ENCODE assay signal across 26 mouse cellular contexts in the genomic region with DNA sequence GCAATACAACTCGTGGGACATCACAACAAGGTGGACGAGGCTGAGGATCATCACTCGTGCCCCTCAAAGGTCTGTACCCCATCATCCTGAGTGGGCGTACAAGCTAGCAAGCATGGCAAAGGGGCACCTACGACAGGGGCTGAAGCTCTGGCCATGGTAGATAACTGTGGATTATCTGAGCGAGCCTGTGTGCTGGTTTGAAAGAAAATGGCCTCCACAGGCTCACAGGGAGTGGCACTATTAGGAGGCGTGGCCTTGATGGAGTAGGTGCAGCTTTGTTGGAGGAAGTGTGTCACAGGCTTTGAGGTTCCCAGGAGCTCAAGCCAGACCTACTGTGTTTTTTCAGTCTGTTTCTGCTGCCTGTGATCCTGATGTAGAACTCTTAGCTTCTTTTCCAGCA. TPM values are rescaled to one million over a fixed set of nuclear protein-coding genes. Genes with fewer than 3 reads are reported as not detected.
DNase-seq lines count a peak whose midpoint lies in the region; ATAC-seq lines count a peak whose summit lies in the region.
"Had no signal": no experiment of that assay in that cellular context is flagged by ENCODE, and none has a peak within 500 bp of the region (broad histone marks: within the 10 kb centered on the region; RNA-seq: fewer than 3 reads in every experiment).

No protein-coding gene starts in this region.

- no peaks in the 10 kb centered on the region for H3K27me3 ChIP-seq in liver, embryonic 11.5 days (replicated peaks; ENCODE audit: control insufficient read depth, insufficient read depth, low read length)
- H3K27me3 ChIP-seq: embryonic facial prominence, embryonic 12.5 days had no signal

- no peaks in the 10 kb centered on the region for H3K36me3 ChIP-seq in liver, embryonic 11.5 days (ENCODE audit: control insufficient read depth, insufficient read depth, low read length)
- H3K36me3 ChIP-seq: embryonic facial prominence, embryonic 12.5 days; forebrain, embryonic 10.5 days; hindbrain, embryonic 13.5 days; limb, embryonic 13.5 days; midbrain, embryonic 12.5 days had no signal

- H3K27ac ChIP-seq in liver, embryonic 11.5 days (ENCODE audit: low read depth, low read length): peak overlapping the region; percentile 84
- H3K27ac ChIP-seq: embryonic facial prominence, embryonic 12.5 days; forebrain, embryonic 10.5 days; heart, adult 2 months; hindbrain, embryonic 13.5 days; kidney, postnatal 0 days; limb, embryonic 13.5 days; midbrain, embryonic 12.5 days had no signal

- peaks cover 33% of the 10 kb centered on the region for H3K4me1 ChIP-seq in liver, embryonic 11.5 days (replicated peaks; ENCODE audit: control insufficient read depth, insufficient read depth, low read length)

- no peaks in the 10 kb centered on the region for H3K9me3 ChIP-seq in liver, embryonic 11.5 days (ENCODE audit: control insufficient read depth, low read length)
- H3K9me3 ChIP-seq: embryonic facial prominence, embryonic 12.5 days; forebrain, embryonic 10.5 days; hindbrain, embryonic 13.5 days; limb, embryonic 13.5 days; midbrain, embryonic 12.5 days had no signal

- 61% methylated on average over 7 of the region's 7 CpGs for WGBS in liver, embryonic 11.5 days

- peak overlapping the region; percentile 40 for H3K4me2 ChIP-seq in liver, embryonic 11.5 days
- H3K4me2 ChIP-seq: embryonic facial prominence, embryonic 12.5 days; hindbrain, embryonic 13.5 days; limb, embryonic 13.5 days; midbrain, embryonic 12.5 days had no signal

- ATAC-seq in liver, embryonic 11.5 days (replicated peaks; ENCODE audit: low FRiP score): peak; percentile 89
- peak; percentile 65 for ATAC-seq in megakaryocyte-erythroid progenitor cell, adult 5-6 weeks (replicated peaks; ENCODE audit: low FRiP score, low TSS enrichment, poor library complexity, severe bottlenecking)
- ATAC-seq: activated CD4-positive, CD25-positive, alpha-beta regulatory T cell, adult 4 months had no signal

- H3K9ac ChIP-seq in liver, embryonic 11.5 days (ENCODE audit: low read depth, low read length): no peak overlapping the region
- H3K9ac ChIP-seq: embryonic facial prominence, embryonic 12.5 days; hindbrain, embryonic 13.5 days; limb, embryonic 13.5 days; midbrain, embryonic 12.5 days had no signal

- peak; percentile 56 to 69 for DNase-seq in spleen, postnatal 4 days (ENCODE audit: low spot score in 2 of 2)
- no peak for DNase-seq in spleen, adult 18-20 months
- peak; percentile 81 for DNase-seq in c-Kit-positive CD71-positive TER-119-positive erythroid progenitor cells, embryonic 14.5 days (ENCODE audit: low spot score)
- no peak for DNase-seq in liver, embryonic 11.5 days (ENCODE audit: low spot score)
- no peak for DNase-seq in layer of hippocampus, postnatal 25 days (ENCODE audit: extremely low spot score in 1 of 2, low spot score in 1 of 2)
- no peak for DNase-seq in embryo, embryonic 10.5 days (ENCODE audit: low spot score)
- DNase-seq in cerebellum, postnatal 14 days: no peak
- DNase-seq: adrenal gland, postnatal 36 days; cerebellum, postnatal 36 days; heart, adult 2 months; right cerebral cortex, postnatal 25 days had no signal

- no peak overlapping the region for H3K4me3 ChIP-seq in liver, embryonic 11.5 days (ENCODE audit: low read depth, low read length)
- H3K4me3 ChIP-seq: embryonic facial prominence, embryonic 12.5 days; forebrain, embryonic 10.5 days; heart, adult 2 months; hindbrain, embryonic 13.5 days; limb, embryonic 13.5 days; midbrain, embryonic 12.5 days had no signal

RNA-seq across cellular contexts. Expression of a gene that starts 5.7 kb away (rescaled TPM):
- polyA plus RNA-seq in liver, embryonic 11.5 days (2014; fragmentation: Nextera tagmentation; extraction: Ambion mirVana): 233 and 245 TPM in 2 replicates
- 35.8 and 39.4 TPM in 2 replicates for total RNA-seq in megakaryocyte-erythroid progenitor cell, adult 5-6 weeks (2014; fragmentation: Nextera tagmentation)
- total RNA-seq in megakaryocyte-erythroid progenitor cell, adult 5-6 weeks (2017): 18.5 and 30.4 TPM in 2 replicates
- total RNA-seq in layer of hippocampus, postnatal 25 days (2021): 10 to 100 TPM; 39.6 to 43.9 TPM

RNA-seq across cellular contexts. Expression of a gene that starts 60.0 kb away (rescaled TPM):
- polyA plus RNA-seq in liver, embryonic 11.5 days (2014; fragmentation: Nextera tagmentation; extraction: Ambion mirVana): not detected in 2 replicates
- not detected in 2 replicates for total RNA-seq in megakaryocyte-erythroid progenitor cell, adult 5-6 weeks (2014; fragmentation: Nextera tagmentation)
- not detected in 2 replicates for total RNA-seq in megakaryocyte-erythroid progenitor cell, adult 5-6 weeks (2017)
- not detected for total RNA-seq in layer of hippocampus, postnatal 25 days (2021)
- total RNA-seq: adrenal gland, postnatal 36 days; CH12.LX; gastrocnemius, adult 8-10 months; heart, adult 2 months; layer of hippocampus, adult 8-10 months; left cerebral cortex, adult 8-10 months had no signal
- polyA plus RNA-seq: embryonic facial prominence, embryonic 12.5 days; forebrain, embryonic 10.5 days; heart, adult 2 months; heart, postnatal 0 days; hindbrain, embryonic 13.5 days; intestine, embryonic 14.5 days; kidney, postnatal 0 days; limb, embryonic 13.5 days; midbrain, embryonic 12.5 days; neural tube, embryonic 14.5 days had no signal

Comparison
In these comparisons a context has a peak if more than half of its experiments do, and no peak if none do; other contexts are left out.
1. DNase-seq: peak in spleen, postnatal 4 days (2 of 2) and c-Kit-positive CD71-positive TER-119-positive erythroid progenitor cells, embryonic 14.5 days (single experiment); none in spleen, adult 18-20 months (0 of 2), liver, embryonic 11.5 days (single experiment), layer of hippocampus, postnatal 25 days (0 of 2), embryo, embryonic 10.5 days (single experiment) and cerebellum, postnatal 14 days (0 of 2).